Mouse (Mus musculus) left cerebral cortex, adult 6 months (tissue): ENCODE results near the gene Rnase1. TPM values are rescaled to one million over a fixed set of nuclear protein-coding genes. Genes with fewer than 3 reads are reported as not detected.

Source experiments
- long read RNA-seq, 2 experiments: library from polyadenylated mRNA; unstranded; transcript quantifications; one replicate each; pipeline ENCODE4 v2.0.0; 2019 to 2020
- polyA plus RNA-seq: library from polyadenylated mRNA; unstranded; fragments of <200 nt; fragmentation: Nextera tagmentation; gene quantifications from 2 replicates; pipeline ENCODE4 v1.2.3, GENCODE M21; 2021

Gene Rnase1
- polyA plus RNA-seq = 1.2 and 1.7 TPM in 2 replicates
- long read RNA-seq, experiment 1 = 0 reads
- long read RNA-seq, experiment 2, partial matches to known transcripts = 0 of 1 reads
- long read RNA-seq, experiment 2, other reads (novel, unspliced or antisense) = 0 of 1 reads

DNA sequence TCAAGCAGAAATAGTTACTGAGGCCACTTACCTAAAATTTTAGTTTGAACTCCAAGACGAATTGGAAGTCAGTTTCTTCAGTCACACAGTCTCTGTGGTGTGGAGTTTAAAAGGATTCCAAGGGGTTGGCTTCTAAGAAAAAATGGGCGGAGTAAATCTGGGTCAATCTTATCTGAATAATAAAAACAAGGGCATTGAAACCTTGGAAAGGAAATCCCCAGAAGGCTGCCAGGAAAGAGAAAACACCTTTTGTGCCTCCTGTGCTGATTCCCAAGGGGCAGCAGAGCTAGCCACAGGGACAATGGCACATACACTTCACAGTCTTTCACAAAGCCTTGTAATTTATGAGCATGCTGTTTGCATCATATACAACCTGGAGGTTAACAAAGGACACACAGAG is at the start of gene Rnase1:
Gene Rnase1 (minus strand): TSS at position 101 of the 400 bp plus-strand sequence.

DNA sequence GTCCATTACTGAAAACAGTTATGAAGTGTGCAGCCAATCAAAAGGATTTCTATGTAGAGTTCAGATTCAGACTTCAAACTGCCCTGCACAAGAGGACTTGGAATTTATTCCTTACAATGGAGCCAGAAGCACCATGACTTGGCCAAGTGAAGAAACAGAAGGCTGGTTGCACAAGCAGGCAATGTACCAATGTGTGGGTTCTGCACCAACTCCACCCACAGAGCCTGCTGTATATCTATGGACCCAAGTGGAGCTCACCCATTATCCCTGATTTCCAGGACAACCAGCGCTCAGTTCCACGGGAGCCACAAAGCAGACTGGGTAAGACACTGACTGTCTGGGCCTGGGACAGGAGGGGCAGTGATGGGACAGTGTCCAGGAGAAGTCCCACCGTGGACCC is 15.4 kb upstream of the Rnase1 start, which contains the start of gene Rnase2b:
Gene Rnase2b (plus strand): TSS at position 285 of the 400 bp plus-strand sequence.

DNA sequence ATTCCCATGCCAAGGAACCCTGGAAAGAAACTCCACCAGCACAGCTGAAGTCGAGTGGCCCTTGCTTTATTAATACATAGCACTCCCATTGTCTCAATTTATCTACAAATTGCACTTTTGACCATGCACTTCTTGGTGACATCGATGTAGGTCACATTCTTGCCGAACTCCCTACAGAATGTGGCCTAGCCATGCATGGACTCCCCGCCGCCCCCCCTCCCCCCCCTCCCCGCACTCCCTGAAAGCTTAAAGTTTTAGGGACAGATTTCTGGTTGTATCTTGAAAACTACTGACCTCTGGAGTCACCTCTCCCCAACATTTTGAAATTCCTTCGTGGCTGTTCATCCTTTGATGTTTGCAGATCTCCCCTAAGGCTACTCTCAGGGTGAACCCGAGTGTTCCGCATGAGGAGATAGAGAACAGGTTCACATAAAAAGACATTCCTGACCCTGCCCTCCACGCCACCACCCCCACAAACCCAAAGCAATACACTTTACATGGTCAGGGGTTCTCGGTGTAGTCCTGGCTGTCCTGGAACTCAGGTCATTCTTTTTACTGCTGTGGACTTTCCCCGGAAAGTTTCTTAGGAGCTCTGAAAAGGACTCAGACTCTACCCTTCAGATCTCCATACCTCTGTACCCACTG is 32.5 kb downstream of the Rnase1 start, which contains the start of gene Eddm3b:
Gene Eddm3b (plus strand): TSS at position 511 of the 645 bp plus-strand sequence.

Other genes with a start within 250 kb of the Rnase1 start
- gene Klhl33, start 249.3 kb downstream of the Rnase1 start, polyA plus RNA-seq = 0.61 and 0.65 TPM in 2 replicates
- gene Osgep, start 221.9 kb downstream of the Rnase1 start, polyA plus RNA-seq = 58.6 and 80.7 TPM in 2 replicates
- 69.3 and 83.9 TPM in 2 replicates for gene Apex1, start 221.8 kb downstream of the Rnase1 start, polyA plus RNA-seq
- 42.9 and 88.9 TPM in 2 replicates for gene Pip4p1, start 215.9 kb downstream of the Rnase1 start, polyA plus RNA-seq
- gene Pnp, start 215.7 kb downstream of the Rnase1 start, polyA plus RNA-seq = 7.8 and 10.7 TPM in 2 replicates
- not detected in 2 replicates for gene Gm49342, start 202.3 kb downstream of the Rnase1 start, polyA plus RNA-seq
- gene Pnp2, start 190.8 kb downstream of the Rnase1 start, polyA plus RNA-seq = 1.5 and 2.1 TPM in 2 replicates
- gene Rnase10, start 139.0 kb downstream of the Rnase1 start, polyA plus RNA-seq = 0.09 and 0.13 TPM in 2 replicates
- not detected in 2 replicates for gene Rnase9, start 104.9 kb downstream of the Rnase1 start, polyA plus RNA-seq
- gene Rnase11, start 96.6 kb downstream of the Rnase1 start, polyA plus RNA-seq = not detected in 2 replicates
- gene Rnase12, start 89.1 kb downstream of the Rnase1 start, polyA plus RNA-seq = not detected in 2 replicates
- not detected in 2 replicates for gene Olfr750, start 72.3 kb downstream of the Rnase1 start, polyA plus RNA-seq
- gene Rnase4, start 55.7 kb downstream of the Rnase1 start, polyA plus RNA-seq = 17.0 and 17.2 TPM in 2 replicates
- 3.2 and 3.5 TPM in 2 replicates for gene Ang, start 55.6 kb downstream of the Rnase1 start, polyA plus RNA-seq
- gene Eddm3b, start 32.4 kb downstream of the Rnase1 start, polyA plus RNA-seq = not detected in 2 replicates
- gene Rnase6, start 22.9 kb downstream of the Rnase1 start, polyA plus RNA-seq = 0.10 and 0.44 TPM in 2 replicates
- not detected in 2 replicates for gene Rnase2b, start 15.5 kb upstream of the Rnase1 start, polyA plus RNA-seq
- not detected in 2 replicates for gene Ang2, start 52.4 kb upstream of the Rnase1 start, polyA plus RNA-seq
- not detected in 2 replicates for gene Ear14, start 56.6 kb upstream of the Rnase1 start, polyA plus RNA-seq
- gene Rnase2a, start 109.3 kb upstream of the Rnase1 start, polyA plus RNA-seq = not detected in 2 replicates
- not detected in 2 replicates for gene Gm7247, start 215.0 kb upstream of the Rnase1 start, polyA plus RNA-seq